Comparison of ENCODE assay signal across 31 mouse cellular contexts in genomic region chr13:24486403-24486802, GRCm38 (mm10).
A peak's percentile ranks its signal among the peaks of the same experiment; 100 is the strongest.
DNase-seq lines count a peak whose midpoint lies in the region; ATAC-seq and TF ChIP-seq lines count a peak whose summit lies in the region.
"Had no signal": no experiment of that assay in that cellular context is flagged by ENCODE, and none has a peak within 500 bp of the region (broad histone marks: within the 10 kb centered on the region; RNA-seq: fewer than 3 reads in every experiment).

No protein-coding gene starts in this region.

- TF ChIP-seq EP300 in liver, postnatal 0 days (IDR thresholded peaks at IDR 0.05; ENCODE audit: low read depth), result peak; percentile 32; the same call in 1 of the 2 replicates

- H3K4me1 ChIP-seq in liver, postnatal 0 days (ENCODE audit: insufficient read depth), result peaks cover 6% of the 10 kb centered on the region; the same call in 1 of the 2 replicates
- H3K4me1 ChIP-seq in heart, embryonic 11.5 days (ENCODE audit: control insufficient read depth, insufficient read depth, low read length), result no peaks in the 10 kb centered on the region
- H3K4me1 ChIP-seq in hindbrain, embryonic 11.5 days (replicated peaks; ENCODE audit: control insufficient read depth, insufficient read depth, low read length), result no peaks in the 10 kb centered on the region
- H3K4me1 ChIP-seq: hindbrain, embryonic 10.5 days; limb, embryonic 12.5 days; stomach, embryonic 15.5 days had no signal

- H3K4me3 ChIP-seq in liver, postnatal 0 days (ENCODE audit: low read depth, low read length), result no peak overlapping the region
- H3K4me3 ChIP-seq in heart, embryonic 11.5 days (ENCODE audit: low read depth, low read length), result no peak overlapping the region
- no peak overlapping the region for H3K4me3 ChIP-seq in hindbrain, embryonic 11.5 days (ENCODE audit: low read depth, low read length)
- H3K4me3 ChIP-seq: embryonic facial prominence, embryonic 13.5 days; forebrain, embryonic 10.5 days; gastrocnemius, adult 2 months; heart, adult 2 months; heart, embryonic 13.5 days; hindbrain, embryonic 10.5 days; kidney, embryonic 15.5 days; layer of hippocampus, adult 2 months; left cerebral cortex, adult 2 months; limb, embryonic 12.5 days; liver, embryonic 15.5 days; neural tube, embryonic 15.5 days; stomach, embryonic 15.5 days had no signal

- H3K36me3 ChIP-seq in liver, postnatal 0 days (replicated peaks; ENCODE audit: insufficient read depth, low read length), result no peaks in the 10 kb centered on the region
- H3K36me3 ChIP-seq in heart, embryonic 11.5 days (ENCODE audit: control insufficient read depth, insufficient read depth, low read length), result no peaks in the 10 kb centered on the region
- no peaks in the 10 kb centered on the region for H3K36me3 ChIP-seq in hindbrain, embryonic 11.5 days (ENCODE audit: control insufficient read depth, insufficient read depth, low read length)
- H3K36me3 ChIP-seq: embryonic facial prominence, embryonic 13.5 days; forebrain, embryonic 10.5 days; heart, embryonic 13.5 days; hindbrain, embryonic 10.5 days; kidney, embryonic 15.5 days; limb, embryonic 12.5 days; liver, embryonic 15.5 days; neural tube, embryonic 15.5 days; stomach, embryonic 15.5 days had no signal

- peak; percentile 33 to 50 for DNase-seq in spleen, postnatal 36 days (ENCODE audit: low spot score in 2 of 2)
- DNase-seq in spleen, postnatal 4 days (ENCODE audit: low spot score in 2 of 2), result no peak
- no peak for DNase-seq in liver, postnatal 0 days
- DNase-seq in hindbrain, embryonic 11.5 days (ENCODE audit: low spot score), result no peak
- DNase-seq: adrenal gland, postnatal 25 days; cerebellum, adult 9-10 months; cerebellum, postnatal 36 days; gastrocnemius, adult 2 months; heart, adult 2 months; heart, postnatal 10 days; kidney, adult 18-20 months; kidney, postnatal 25 days; lung, postnatal 36 days; midbrain, embryonic 14.5 days; right cerebral cortex, postnatal 25 days had no signal

- peak; percentile 47 for ATAC-seq in common myeloid progenitor, adult 5-6 weeks (replicated peaks; ENCODE audit: low read depth, poor library complexity, severe bottlenecking)
- ATAC-seq in liver, postnatal 0 days, result peak; percentile 51
- no peak for ATAC-seq in heart, embryonic 11.5 days (replicated peaks; ENCODE audit: insufficient number of reproducible peaks, low FRiP score, low TSS enrichment)
- no peak for ATAC-seq in hindbrain, embryonic 11.5 days (ENCODE audit: low FRiP score)
- ATAC-seq in cerebellum, adult (ENCODE audit: insufficient number of reproducible peaks, low FRiP score, low TSS enrichment), result no peak
- ATAC-seq: forebrain, embryonic 16.5 days; hindbrain, embryonic 16.5 days had no signal

- no peak overlapping the region for H3K9ac ChIP-seq in liver, postnatal 0 days (replicated peaks)
- H3K9ac ChIP-seq in heart, embryonic 11.5 days (ENCODE audit: low read depth, low read length), result no peak overlapping the region
- H3K9ac ChIP-seq in hindbrain, embryonic 11.5 days (ENCODE audit: low read depth, low read length), result no peak overlapping the region
- H3K9ac ChIP-seq: embryonic facial prominence, embryonic 13.5 days; heart, embryonic 13.5 days; kidney, embryonic 15.5 days; limb, embryonic 12.5 days; liver, embryonic 15.5 days; neural tube, embryonic 15.5 days; stomach, embryonic 15.5 days had no signal

- 0 out of 2 replicates have a peak, but pooled peaks have one; percentile 21 for TF ChIP-seq CTCF in liver, postnatal 0 days (IDR thresholded peaks at IDR 0.05; ENCODE audit: low read depth)

- no peaks in the 10 kb centered on the region for H3K27me3 ChIP-seq in liver, postnatal 0 days (ENCODE audit: insufficient read depth, low read length)
- no peaks in the 10 kb centered on the region for H3K27me3 ChIP-seq in heart, embryonic 11.5 days (ENCODE audit: control insufficient read depth, insufficient read depth, low read length)
- H3K27me3 ChIP-seq in hindbrain, embryonic 11.5 days (ENCODE audit: control insufficient read depth, insufficient read depth, low read length), result no peaks in the 10 kb centered on the region
- H3K27me3 ChIP-seq: embryonic facial prominence, embryonic 13.5 days; kidney, embryonic 15.5 days; limb, embryonic 12.5 days; liver, embryonic 15.5 days; neural tube, embryonic 15.5 days; stomach, embryonic 15.5 days had no signal

- H3K27ac ChIP-seq in liver, postnatal 0 days (ENCODE audit: low read depth), result peak overlapping the region; percentile 57; the same call in 1 of the 2 replicates
- no peak overlapping the region for H3K27ac ChIP-seq in heart, embryonic 11.5 days (ENCODE audit: low read depth, low read length)
- no peak overlapping the region for H3K27ac ChIP-seq in hindbrain, embryonic 11.5 days (ENCODE audit: low read depth, low read length)
- H3K27ac ChIP-seq: embryonic facial prominence, embryonic 13.5 days; forebrain, embryonic 10.5 days; gastrocnemius, adult 2 months; heart, adult 2 months; heart, embryonic 13.5 days; hindbrain, embryonic 10.5 days; kidney, embryonic 15.5 days; layer of hippocampus, adult 2 months; left cerebral cortex, adult 2 months; limb, embryonic 12.5 days; liver, embryonic 15.5 days; neural tube, embryonic 15.5 days; stomach, embryonic 15.5 days had no signal

- no peaks in the 10 kb centered on the region for H3K9me3 ChIP-seq in liver, postnatal 0 days (ENCODE audit: low read length)
- no peaks in the 10 kb centered on the region for H3K9me3 ChIP-seq in heart, embryonic 11.5 days (replicated peaks; ENCODE audit: control insufficient read depth, low read length)
- H3K9me3 ChIP-seq in hindbrain, embryonic 11.5 days (ENCODE audit: control insufficient read depth, low read length), result no peaks in the 10 kb centered on the region
- H3K9me3 ChIP-seq: embryonic facial prominence, embryonic 13.5 days; forebrain, embryonic 10.5 days; heart, embryonic 13.5 days; hindbrain, embryonic 10.5 days; kidney, embryonic 15.5 days; limb, embryonic 12.5 days; liver, embryonic 15.5 days; neural tube, embryonic 15.5 days; stomach, embryonic 15.5 days had no signal

- 33% methylated on average over 6 of the region's 6 CpGs for WGBS in liver, postnatal 0 days (ENCODE audit: insufficient replicate concordance)
- WGBS in heart, embryonic 11.5 days (ENCODE audit: insufficient replicate concordance), result 72% methylated on average over 6 of the region's 6 CpGs
- 83% methylated on average over 6 of the region's 6 CpGs for WGBS in hindbrain, embryonic 11.5 days

- 0 out of 2 replicates have a peak overlapping the region, but pooled peaks have one; percentile 7 for H3K4me2 ChIP-seq in liver, postnatal 0 days (ENCODE audit: low read depth, low read length)
- no peak overlapping the region for H3K4me2 ChIP-seq in heart, embryonic 11.5 days
- no peak overlapping the region for H3K4me2 ChIP-seq in hindbrain, embryonic 11.5 days (replicated peaks; ENCODE audit: low read depth, low read length)
- H3K4me2 ChIP-seq: embryonic facial prominence, embryonic 13.5 days; heart, embryonic 13.5 days; kidney, embryonic 15.5 days; limb, embryonic 12.5 days; liver, embryonic 15.5 days; neural tube, embryonic 15.5 days; stomach, embryonic 15.5 days had no signal

Comparison
In these comparisons a context has a peak if more than half of its experiments do, and no peak if none do; other contexts are left out.
1. DNase-seq: peak in spleen, postnatal 36 days (2 of 2); none in spleen, postnatal 4 days (0 of 2), liver, postnatal 0 days (single experiment) and hindbrain, embryonic 11.5 days (single experiment).
2. ATAC-seq: peak in common myeloid progenitor, adult 5-6 weeks (single experiment) and liver, postnatal 0 days (single experiment); none in heart, embryonic 11.5 days (single experiment), hindbrain, embryonic 11.5 days (single experiment) and cerebellum, adult (single experiment).